Mouse (Mus musculus) skeletal muscle tissue, postnatal 0 days (tissue): ENCODE measurements around the gene Hsd17b1. TPM values are rescaled to one million over a fixed set of nuclear protein-coding genes. Genes with fewer than 3 reads are reported as not detected.

ENCODE experiments used
- microRNA-seq, 2 experiments: library from miRNA; unstranded; fragments of <30 nt; microRNA quantifications; one replicate each; pipeline ENCODE4; 2016
- polyA plus RNA-seq: library from polyadenylated mRNA; unstranded; fragments of >200 nt; fragmentation: Nextera tagmentation; extraction: Ambion mirVana; gene quantifications from 2 replicates; pipeline ENCODE4 v1.2.1, GENCODE M21; 2015

Hsd17b1 gene
- polyA plus RNA-seq = not detected in 2 replicates

DNA sequence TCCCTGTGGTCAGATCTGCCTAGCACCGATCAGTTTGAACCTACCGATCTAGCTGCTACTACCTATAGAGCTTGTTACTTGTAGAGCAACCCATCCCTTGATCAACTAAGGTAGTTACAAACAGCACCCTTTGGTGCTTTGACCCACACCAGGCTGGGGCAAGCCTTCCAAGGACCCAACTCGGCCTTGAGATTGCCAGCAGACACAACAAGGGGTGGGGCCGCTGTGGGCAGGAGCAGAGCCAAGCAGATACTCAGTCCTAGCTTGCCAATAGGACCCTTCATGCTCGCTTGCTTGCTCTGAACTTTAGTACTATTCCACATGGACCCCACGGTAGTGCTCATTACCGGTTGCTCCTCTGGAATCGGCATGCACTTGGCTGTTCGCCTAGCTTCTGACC is at the start of gene Hsd17b1:
TSS of gene Hsd17b1 (plus strand) at position 291 of the 400 bp plus-strand sequence.

DNA sequence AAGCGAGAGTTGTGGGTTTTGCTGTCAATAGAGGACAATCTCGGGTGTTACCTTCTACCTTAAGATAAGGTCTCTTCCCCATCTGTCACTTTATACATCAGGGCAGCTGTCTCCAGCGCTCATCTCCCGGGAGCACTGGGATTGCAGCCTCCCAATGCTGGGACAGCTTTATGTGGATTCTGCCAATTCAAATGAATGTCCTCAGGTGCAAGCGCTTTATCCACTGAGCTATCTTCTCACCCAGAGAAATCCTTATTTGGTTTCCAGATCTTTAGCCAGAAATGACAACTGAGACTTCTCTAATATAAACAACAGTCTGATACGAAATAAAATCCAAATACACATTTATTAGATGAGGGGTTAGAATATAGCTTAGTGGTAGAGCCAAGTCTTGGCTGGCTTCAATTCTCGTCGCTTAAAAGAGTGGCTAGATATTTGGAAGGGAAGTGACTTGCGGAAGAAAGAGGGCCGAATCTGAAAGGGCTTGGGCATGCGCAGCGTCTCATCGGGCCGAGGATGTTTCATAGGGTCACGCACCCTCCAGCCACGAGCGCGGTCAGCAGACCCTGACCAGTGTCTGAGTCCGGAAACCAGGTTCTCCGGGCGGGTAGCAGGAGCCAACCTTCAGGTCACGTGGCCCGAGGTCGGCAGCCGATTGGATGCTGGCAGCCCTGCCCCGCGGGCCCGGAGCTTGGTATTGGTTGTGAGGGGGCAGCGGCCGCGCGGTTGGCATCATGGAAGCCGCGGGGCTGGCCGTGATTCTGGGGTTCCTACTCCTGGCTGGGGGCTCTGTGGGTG is 8.6 kb upstream of the Hsd17b1 start, which contains the start of gene Naglu:
TSS of gene Naglu (plus strand) at position 622 of the 798 bp plus-strand sequence.

DNA sequence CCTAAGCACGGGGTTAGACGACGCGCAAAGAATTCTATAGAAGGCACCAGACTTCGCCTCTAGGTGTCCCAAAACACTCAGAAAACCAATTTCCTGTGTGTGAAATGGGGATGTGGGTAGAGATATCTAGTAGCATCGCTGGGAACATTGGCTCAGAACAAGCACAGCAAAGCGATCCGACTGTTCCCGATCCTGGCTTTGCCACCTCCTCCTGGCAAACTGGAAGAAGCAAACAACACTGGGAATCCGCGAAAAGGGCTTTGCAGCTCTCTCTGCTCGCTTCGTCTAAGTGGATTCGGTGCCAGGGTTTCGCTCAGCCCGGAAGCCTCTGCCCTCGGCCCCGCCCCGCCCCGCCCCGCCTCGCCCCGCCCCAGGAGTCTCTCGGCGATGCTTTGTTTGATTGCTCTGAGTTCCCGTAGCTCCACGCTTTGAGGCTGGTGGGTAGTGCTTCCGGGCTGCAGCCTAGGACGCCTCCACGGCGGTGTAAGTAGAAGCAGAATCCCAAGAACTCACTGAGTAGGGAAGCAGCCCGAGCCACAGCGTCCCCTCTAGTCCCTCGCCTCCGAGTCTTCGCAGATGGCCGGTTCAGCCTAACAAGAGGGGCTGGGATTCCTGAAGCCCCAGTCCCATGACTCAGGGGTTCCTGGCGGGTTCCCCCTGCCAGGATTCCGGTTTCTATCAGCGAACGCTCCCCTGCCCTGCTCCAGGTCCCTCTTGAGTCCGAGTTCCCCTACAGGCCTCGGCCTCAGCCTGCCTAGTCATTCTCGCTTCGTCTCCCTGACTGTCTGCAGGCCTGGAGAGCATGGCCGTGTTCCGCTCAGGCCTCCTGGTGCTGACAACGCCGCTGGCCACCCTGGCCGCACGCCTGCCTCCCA is 4.2 kb downstream of the Hsd17b1 start, which contains the start of gene Coasy:
TSS of gene Coasy (plus strand) at position 358 of the 875 bp plus-strand sequence.

DNA sequence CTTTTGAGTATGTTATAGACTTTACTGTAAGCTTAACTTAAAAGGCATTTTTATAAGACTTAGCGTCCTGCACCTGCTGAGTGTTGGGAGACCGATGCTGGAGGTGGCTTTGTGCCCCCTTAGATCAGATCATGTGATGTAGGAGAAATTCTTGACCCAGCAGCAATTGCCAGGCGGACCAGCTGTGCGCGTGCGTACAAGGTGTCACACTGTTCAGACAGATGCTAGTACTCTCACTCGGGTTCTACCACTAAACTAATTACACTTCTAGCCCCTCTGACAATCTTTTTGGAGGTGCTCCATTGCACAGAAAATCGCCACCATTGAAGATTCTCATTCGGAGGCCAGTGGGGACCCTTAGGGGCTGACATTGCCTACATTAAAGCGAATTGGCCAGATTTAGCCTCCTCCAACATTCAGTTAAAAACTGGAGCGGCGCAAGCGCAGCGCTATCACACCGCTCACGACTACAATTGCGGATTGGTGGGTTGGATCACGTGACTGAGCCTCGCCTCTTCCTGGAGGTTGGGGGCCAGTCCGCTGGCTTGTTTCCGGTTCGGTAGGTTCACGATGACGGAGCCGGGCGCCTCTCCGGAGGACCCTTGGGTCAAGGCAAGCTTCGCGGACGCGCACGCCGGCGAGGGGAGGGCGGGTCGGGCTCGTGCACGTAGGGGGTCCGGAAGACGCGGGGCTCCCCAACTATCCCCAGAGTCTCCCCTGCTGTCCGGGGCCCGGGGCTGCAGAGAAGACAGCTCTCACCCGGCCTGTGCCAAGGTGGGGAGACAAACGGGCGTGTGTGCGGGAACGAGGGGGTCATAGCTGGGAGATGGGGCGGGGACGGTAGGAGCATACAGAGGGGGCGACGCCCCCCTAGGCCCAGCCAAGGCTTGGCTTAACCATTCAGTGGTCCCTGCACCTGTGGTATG is 8.8 kb downstream of the Hsd17b1 start, which contains the start of gene Mlx:
TSS of gene Mlx (plus strand) at position 522 of the 926 bp plus-strand sequence.

DNA sequence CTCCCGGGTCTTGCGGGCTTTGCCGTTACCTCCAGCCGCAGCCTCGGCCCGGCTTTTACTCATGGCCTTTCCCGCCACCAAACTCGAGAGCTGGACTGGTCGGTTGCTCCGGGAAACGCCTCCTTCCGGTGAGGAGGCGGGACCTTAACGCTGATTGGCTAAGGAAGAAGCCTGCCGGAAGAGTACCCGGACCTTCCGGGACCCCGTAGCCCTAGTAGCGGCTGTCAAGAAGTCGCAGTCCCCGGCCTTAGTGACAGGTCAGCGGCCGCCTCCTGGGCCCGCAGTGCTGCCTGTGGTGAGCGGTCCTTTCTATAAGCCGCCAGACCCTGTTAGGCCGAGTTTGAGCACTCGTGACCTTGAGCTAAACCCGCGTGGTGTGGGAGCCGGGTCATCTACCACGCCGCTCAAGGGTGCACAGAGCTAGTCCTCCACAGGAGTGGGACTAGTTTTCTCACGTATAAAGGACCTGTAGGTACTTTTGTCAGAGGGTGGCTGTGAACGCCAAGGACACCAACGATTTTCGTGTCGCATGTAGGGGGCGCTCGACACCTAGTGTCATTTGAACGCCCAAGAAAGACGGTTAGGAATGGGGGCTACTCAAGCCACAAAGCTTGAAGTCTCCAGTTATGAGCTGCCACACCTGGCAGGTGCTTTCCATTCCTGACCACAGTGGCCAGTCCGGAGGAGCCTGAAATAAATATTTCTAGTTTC is 17.3 kb downstream of the Hsd17b1 start, which contains the start of gene Psmc3ip:
TSS of gene Psmc3ip (minus strand) at position 123 of the 711 bp plus-strand sequence.

DNA sequence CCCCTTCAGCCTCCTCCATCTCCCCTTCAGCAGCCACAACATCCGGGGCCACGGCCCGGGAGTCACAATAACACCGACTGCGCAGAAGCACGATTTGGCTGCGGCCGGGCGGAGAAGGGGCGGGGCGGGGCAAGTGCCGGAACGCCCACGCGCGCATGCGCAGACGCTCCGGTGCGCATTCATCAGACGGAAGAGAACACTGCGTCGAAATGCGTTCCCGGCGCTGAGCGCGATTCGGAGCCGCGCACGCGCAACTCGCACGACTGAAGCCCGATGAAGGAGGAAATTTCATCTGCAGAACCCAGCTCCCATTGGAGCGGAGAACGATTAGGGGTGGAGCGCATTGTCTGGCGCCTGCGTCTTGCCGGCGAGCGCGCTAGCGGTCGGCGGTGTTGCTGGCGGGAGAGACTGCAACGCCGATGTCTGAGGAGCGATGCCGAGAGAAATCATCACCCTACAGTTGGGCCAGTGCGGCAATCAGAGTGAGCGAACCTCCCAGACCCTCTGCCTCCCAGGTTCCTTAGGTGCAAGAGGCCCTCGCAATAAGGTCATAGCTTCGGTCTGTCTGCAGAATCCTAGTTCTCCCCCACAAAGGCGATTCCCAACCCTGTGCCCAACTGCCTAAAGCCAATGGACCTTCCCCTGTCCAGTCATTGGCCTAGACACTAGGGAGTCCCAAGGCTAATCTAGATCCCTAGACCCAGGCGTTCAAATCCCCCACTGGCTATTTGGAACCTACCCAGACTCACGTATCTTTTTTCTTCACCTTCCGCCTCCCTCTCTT is 41.7 kb downstream of the Hsd17b1 start, which contains the start of the genes Retreg3 and Tubg1:
TSS of gene Retreg3 (minus strand) at position 133 of the 784 bp plus-strand sequence.
TSS of gene Tubg1 (plus strand) at position 178 of the 784 bp plus-strand sequence.

Small RNA genes within 50 kb of the gene (microRNA-seq; reads per million reads assigned to microRNA genes)
- 2.3 to 2.4 reads per million in 2 experiments for gene Mir6928

Other genes with a start within 250 kb of the Hsd17b1 start
- 36.5 and 40.3 TPM in 2 replicates for gene Stat5b, start 227.7 kb upstream of the Hsd17b1 start, polyA plus RNA-seq
- 25.2 and 26.7 TPM in 2 replicates for gene Stat5a, start 219.1 kb upstream of the Hsd17b1 start, polyA plus RNA-seq
- gene Stat3, start 138.9 kb upstream of the Hsd17b1 start, polyA plus RNA-seq = 62.7 and 67.5 TPM in 2 replicates
- gene Cavin1, start 107.5 kb upstream of the Hsd17b1 start, polyA plus RNA-seq = 419 and 508 TPM in 2 replicates
- gene Atp6v0a1, start 69.0 kb upstream of the Hsd17b1 start, polyA plus RNA-seq = 36.1 and 37.8 TPM in 2 replicates
- 8.8 and 11.4 TPM in 2 replicates for gene Naglu, start 8.4 kb upstream of the Hsd17b1 start, polyA plus RNA-seq
- gene Coasy, start 4.2 kb downstream of the Hsd17b1 start, polyA plus RNA-seq = 15.5 and 25.7 TPM in 2 replicates
- gene Mlx, start 8.9 kb downstream of the Hsd17b1 start, polyA plus RNA-seq = 21.8 and 26.3 TPM in 2 replicates
- 5.7 and 7.6 TPM in 2 replicates for gene Psmc3ip, start 17.0 kb downstream of the Hsd17b1 start, polyA plus RNA-seq
- gene Retreg3, start 41.5 kb downstream of the Hsd17b1 start, polyA plus RNA-seq = 14.9 TPM in 2 replicates
- gene Tubg1, start 41.5 kb downstream of the Hsd17b1 start, polyA plus RNA-seq = 26.9 and 31.9 TPM in 2 replicates
- 2.2 and 2.7 TPM in 2 replicates for gene Tubg2, start 77.5 kb downstream of the Hsd17b1 start, polyA plus RNA-seq
- gene Cntnap1, start 92.1 kb downstream of the Hsd17b1 start, polyA plus RNA-seq = 0.50 and 0.59 TPM in 2 replicates
- gene Plekhh3, start 92.9 kb downstream of the Hsd17b1 start, polyA plus RNA-seq = 16.0 and 20.6 TPM in 2 replicates
- gene Ccr10, start 97.0 kb downstream of the Hsd17b1 start, polyA plus RNA-seq = 0.32 and 0.35 TPM in 2 replicates
- gene Ezh1, start 148.1 kb downstream of the Hsd17b1 start, polyA plus RNA-seq = 10.7 and 14.2 TPM in 2 replicates
- 98.1 and 102 TPM in 2 replicates for gene Ramp2, start 167.6 kb downstream of the Hsd17b1 start, polyA plus RNA-seq
- 54.8 and 66.6 TPM in 2 replicates for gene Vps25, start 175.3 kb downstream of the Hsd17b1 start, polyA plus RNA-seq
- gene Wnk4, start 182.2 kb downstream of the Hsd17b1 start, polyA plus RNA-seq = 1.5 and 1.7 TPM in 2 replicates
- 0.24 and 0.41 TPM in 2 replicates for gene Cntd1, start 200.6 kb downstream of the Hsd17b1 start, polyA plus RNA-seq
- 145 and 147 TPM in 2 replicates for gene Coa3, start 200.7 kb downstream of the Hsd17b1 start, polyA plus RNA-seq
- 69.9 and 72.6 TPM in 2 replicates for gene Becn1, start 223.9 kb downstream of the Hsd17b1 start, polyA plus RNA-seq
- gene Psme3, start 237.8 kb downstream of the Hsd17b1 start, polyA plus RNA-seq = 44.9 and 53.1 TPM in 2 replicates
- gene Aoc2, start 246.7 kb downstream of the Hsd17b1 start, polyA plus RNA-seq = 0.06 and 0.23 TPM in 2 replicates